Mouse (Mus musculus) limb, embryonic 15.5 days (tissue): ENCODE data around the gene Trim26. TPM values are rescaled to one million over a fixed set of nuclear protein-coding genes. Genes with fewer than 3 reads are reported as not detected.

Experiments used
- polyA plus RNA-seq: library from polyadenylated mRNA; unstranded; fragments of >200 nt; fragmentation: Nextera tagmentation; extraction: Ambion mirVana; gene quantifications from 2 replicates; pipeline ENCODE4 v1.2.1, GENCODE M21; 2015

Trim26 gene
- polyA plus RNA-seq, 1 experiment from 2014 or later = 44.3 TPM

Other genes with a start within 250 kb of the Trim26 start
- gene H2-M9, start 194.5 kb upstream of the Trim26 start, polyA plus RNA-seq = not detected in 2 replicates
- not detected in 2 replicates for gene H2-M1, start 164.9 kb upstream of the Trim26 start, polyA plus RNA-seq
- not detected in 2 replicates for gene H2-M10.5, start 64.2 kb upstream of the Trim26 start, polyA plus RNA-seq
- gene H2-M10.6, start 25.0 kb upstream of the Trim26 start, polyA plus RNA-seq = not detected in 2 replicates
- gene Trim15, start 30.1 kb downstream of the Trim26 start, polyA plus RNA-seq = 0.10 TPM in 1 of 2 replicates, not detected in the other
- gene Trim10, start 32.4 kb downstream of the Trim26 start, polyA plus RNA-seq = 2.4 and 3.8 TPM in 2 replicates
- gene Trim40, start 53.0 kb downstream of the Trim26 start, polyA plus RNA-seq = not detected in 2 replicates
- gene Trim31, start 61.0 kb downstream of the Trim26 start, polyA plus RNA-seq = not detected in 2 replicates
- gene Rnf39, start 105.8 kb downstream of the Trim26 start, polyA plus RNA-seq = 6.8 and 9.1 TPM in 2 replicates
- 106 and 112 TPM in 2 replicates for gene Ppp1r11, start 114.6 kb downstream of the Trim26 start, polyA plus RNA-seq
- 83.5 and 97.9 TPM in 2 replicates for gene Znrd1, start 121.4 kb downstream of the Trim26 start, polyA plus RNA-seq
- 5.5 and 5.9 TPM in 2 replicates for gene Znrd1as, start 121.5 kb downstream of the Trim26 start, polyA plus RNA-seq
- gene 2410137M14Rik, start 144.1 kb downstream of the Trim26 start, polyA plus RNA-seq = 0.18 and 0.21 TPM in 2 replicates
- 0.87 and 0.88 TPM in 2 replicates for gene H2-M5, start 152.4 kb downstream of the Trim26 start, polyA plus RNA-seq
- 64.4 and 72.9 TPM in 2 replicates for gene Zfp57, start 164.0 kb downstream of the Trim26 start, polyA plus RNA-seq
- 0.14 TPM in 1 of 2 replicates, not detected in the other for gene Mog, start 186.3 kb downstream of the Trim26 start, polyA plus RNA-seq
- 8.1 and 8.7 TPM in 2 replicates for gene Gabbr1, start 208.8 kb downstream of the Trim26 start, polyA plus RNA-seq